ENCODE assay signal across 16 mouse cellular contexts in the genomic region with DNA sequence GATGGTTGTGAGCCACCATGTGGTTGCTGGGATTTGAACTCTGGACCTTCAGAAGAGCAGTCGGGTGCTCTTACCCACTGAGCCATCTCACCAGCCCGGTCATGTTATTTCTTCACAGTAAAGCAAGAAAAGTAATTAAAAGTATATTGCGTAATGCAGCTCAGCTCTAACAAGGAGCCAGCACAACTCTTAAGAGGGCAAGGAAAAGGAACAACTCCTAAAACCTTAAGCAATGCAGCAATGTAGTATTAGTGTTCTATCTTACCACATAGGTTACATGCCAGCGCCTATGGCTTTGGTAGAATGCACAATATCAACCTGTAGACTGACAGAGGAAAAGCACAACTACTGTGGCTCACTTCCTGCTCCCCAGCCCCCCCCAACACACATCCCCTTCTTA. TPM values are rescaled to one million over a fixed set of nuclear protein-coding genes. Genes with fewer than 3 reads are reported as not detected.
DNase-seq lines count a peak whose midpoint lies in the region; ATAC-seq and TF ChIP-seq lines count a peak whose summit lies in the region.
"Had no signal": no experiment of that assay in that cellular context is flagged by ENCODE, and none has a peak within 500 bp of the region (broad histone marks: within the 10 kb centered on the region; RNA-seq: fewer than 3 reads in every experiment).

No protein-coding gene starts in this region.

- 95% methylated on average over 4 of the region's 4 CpGs for WGBS in heart, embryonic 13.5 days
- WGBS in kidney, postnatal 0 days, result 88% methylated on average over 4 of the region's 4 CpGs

- TF ChIP-seq CTCF in kidney, postnatal 0 days (IDR thresholded peaks at IDR 0.05; ENCODE audit: low read depth), result no peak
- TF ChIP-seq CTCF in layer of hippocampus, adult 2 months (conservative IDR thresholded peaks at IDR 0.05), result no peak; the same call in 1 of the 2 replicates

- H3K9ac ChIP-seq in heart, embryonic 13.5 days, result no peak overlapping the region
- no peak overlapping the region for H3K9ac ChIP-seq in kidney, postnatal 0 days (ENCODE audit: low read depth, low read length)

- no peak overlapping the region for H3K27ac ChIP-seq in heart, embryonic 13.5 days (replicated peaks)
- H3K27ac ChIP-seq in kidney, postnatal 0 days, result no peak overlapping the region
- no peak overlapping the region for H3K27ac ChIP-seq in layer of hippocampus, adult 2 months

- intact Hi-C loops in heart, postnatal 10 days (cut with DNase I), result no loop called here

- H3K9me3 ChIP-seq in heart, embryonic 13.5 days, result no peaks in the 10 kb centered on the region
- H3K9me3 ChIP-seq in kidney, postnatal 0 days (replicated peaks; ENCODE audit: low read length), result no peaks in the 10 kb centered on the region

- 0 out of 2 replicates have a peak overlapping the region, but pooled peaks have one; percentile 85 for H3K4me2 ChIP-seq in heart, embryonic 13.5 days
- 0 out of 2 replicates have a peak overlapping the region, but pooled peaks have one; percentile 86 for H3K4me2 ChIP-seq in kidney, postnatal 0 days (ENCODE audit: low read length)

- ATAC-seq in heart, embryonic 13.5 days (ENCODE audit: extremely low read depth, insufficient number of reproducible peaks, low FRiP score, low TSS enrichment), result no peak
- ATAC-seq in kidney, postnatal 0 days (replicated peaks; ENCODE audit: low FRiP score, low read depth), result no peak
- ATAC-seq in granulocyte monocyte progenitor cell, adult 5-6 weeks (replicated peaks; ENCODE audit: poor library complexity, severe bottlenecking), result peak; percentile 55
- ATAC-seq: Patski had no signal

- no peaks in the 10 kb centered on the region for H3K27me3 ChIP-seq in heart, embryonic 13.5 days (replicated peaks)
- no peaks in the 10 kb centered on the region for H3K27me3 ChIP-seq in kidney, postnatal 0 days (ENCODE audit: insufficient read depth, low read length)
- H3K27me3 ChIP-seq: Patski had no signal

- peaks cover 24% of the 10 kb centered on the region for H3K36me3 ChIP-seq in heart, embryonic 13.5 days
- H3K36me3 ChIP-seq in kidney, postnatal 0 days (ENCODE audit: insufficient read depth, low read length), result no peaks in the 10 kb centered on the region

- H3K4me1 ChIP-seq in heart, embryonic 13.5 days, result peaks cover 33% of the 10 kb centered on the region
- 0 out of 2 replicates have a peak, but pooled peaks cover 5% of the 10 kb centered on the region for H3K4me1 ChIP-seq in kidney, postnatal 0 days (replicated peaks; ENCODE audit: insufficient read depth, low read length)

- no peak for DNase-seq in heart, postnatal 10 days
- DNase-seq in kidney, postnatal 0 days (ENCODE audit: low spot score), result no peak
- no peak for DNase-seq in kidney, postnatal 10 days
- peak; percentile 70 for DNase-seq in 416B (ENCODE audit: low read depth)
- no peak for DNase-seq in right cerebral cortex, postnatal 4 days
- no peak for DNase-seq in layer of hippocampus, adult 2 months (ENCODE audit: low spot score in 2 of 2)
- DNase-seq: cerebellum, adult 2 months; midbrain, embryonic 14.5 days; retina, postnatal 1 day had no signal

- H3K4me3 ChIP-seq in heart, embryonic 13.5 days, result no peak overlapping the region
- H3K4me3 ChIP-seq in kidney, postnatal 0 days (replicated peaks; ENCODE audit: low read depth, low read length), result no peak overlapping the region
- no peak overlapping the region for H3K4me3 ChIP-seq in layer of hippocampus, adult 2 months

RNA-seq across cellular contexts. Expression of a gene that starts 2.9 kb away (rescaled TPM):
- polyA plus RNA-seq in heart, embryonic 13.5 days (2015; fragmentation: Nextera tagmentation; extraction: Ambion mirVana), result 11.1 and 11.3 TPM in 2 replicates
- total RNA-seq in heart, postnatal 10 days (2021), result 10 to 100 TPM; 10.4 to 13.6 TPM
- 21.1 and 21.2 TPM in 2 replicates for polyA plus RNA-seq in kidney, postnatal 0 days (2015; fragmentation: Nextera tagmentation; extraction: Ambion mirVana)
- 10.4 and 17.9 TPM in 2 replicates for total RNA-seq in granulocyte monocyte progenitor cell, adult 5-6 weeks (2014; fragmentation: Nextera tagmentation)
- 9.0 and 9.2 TPM in 2 replicates for total RNA-seq in granulocyte monocyte progenitor cell, adult 5-6 weeks (2017)
- total RNA-seq in layer of hippocampus, adult 2 months (2021), result 10 to 100 TPM; 17.6 to 17.9 TPM

RNA-seq across cellular contexts. Expression of a gene that starts 3.1 kb away (rescaled TPM):
- polyA plus RNA-seq in heart, embryonic 13.5 days (2015; fragmentation: Nextera tagmentation; extraction: Ambion mirVana), result 14.3 and 16.3 TPM in 2 replicates
- 10 to 100 TPM; 10.2 to 12.6 TPM for total RNA-seq in heart, postnatal 10 days (2021)
- 26.7 and 28.4 TPM in 2 replicates for polyA plus RNA-seq in kidney, postnatal 0 days (2015; fragmentation: Nextera tagmentation; extraction: Ambion mirVana)
- 6.6 and 9.7 TPM in 2 replicates for total RNA-seq in granulocyte monocyte progenitor cell, adult 5-6 weeks (2014; fragmentation: Nextera tagmentation)
- 6.6 and 7.3 TPM in 2 replicates for total RNA-seq in granulocyte monocyte progenitor cell, adult 5-6 weeks (2017)
- 1 to 10 TPM; 8.3 to 9.6 TPM for total RNA-seq in layer of hippocampus, adult 2 months (2021)

RNA-seq across cellular contexts. Expression of a gene that starts 27.8 kb away (rescaled TPM):
- not detected in 2 replicates for polyA plus RNA-seq in heart, embryonic 13.5 days (2015; fragmentation: Nextera tagmentation; extraction: Ambion mirVana)
- not detected for total RNA-seq in heart, postnatal 10 days (2021)
- 0.43 and 0.66 TPM in 2 replicates for polyA plus RNA-seq in kidney, postnatal 0 days (2015; fragmentation: Nextera tagmentation; extraction: Ambion mirVana)
- total RNA-seq in granulocyte monocyte progenitor cell, adult 5-6 weeks (2014; fragmentation: Nextera tagmentation), result not detected in 2 replicates
- not detected in 2 replicates for total RNA-seq in granulocyte monocyte progenitor cell, adult 5-6 weeks (2017)
- total RNA-seq in layer of hippocampus, adult 2 months (2021), result under 1 TPM in 1 of 2 experiments, not detected in 1; 0.33 TPM
- total RNA-seq: gastrocnemius, postnatal 4 days had no signal
- polyA plus RNA-seq: lung, embryonic 16.5 days; midbrain, embryonic 14.5 days; neural tube, embryonic 14.5 days; Patski; spleen, adult 2 months had no signal

RNA-seq across cellular contexts. Expression of a gene that starts 33.1 kb away (rescaled TPM):
- 32.4 and 32.5 TPM in 2 replicates for polyA plus RNA-seq in heart, embryonic 13.5 days (2015; fragmentation: Nextera tagmentation; extraction: Ambion mirVana)
- 10 to 100 TPM; 16.1 to 18.0 TPM for total RNA-seq in heart, postnatal 10 days (2021)
- 27.6 and 29.2 TPM in 2 replicates for polyA plus RNA-seq in kidney, postnatal 0 days (2015; fragmentation: Nextera tagmentation; extraction: Ambion mirVana)
- 48.4 and 60.8 TPM in 2 replicates for total RNA-seq in granulocyte monocyte progenitor cell, adult 5-6 weeks (2014; fragmentation: Nextera tagmentation)
- 27.0 and 36.1 TPM in 2 replicates for total RNA-seq in granulocyte monocyte progenitor cell, adult 5-6 weeks (2017)
- total RNA-seq in layer of hippocampus, adult 2 months (2021), result 10 to 100 TPM; 39.0 to 42.3 TPM

RNA-seq across cellular contexts. Expression of a gene that starts 33.6 kb away (rescaled TPM):
- 5.3 and 5.8 TPM in 2 replicates for polyA plus RNA-seq in heart, embryonic 13.5 days (2015; fragmentation: Nextera tagmentation; extraction: Ambion mirVana)
- 1 to 10 TPM; 8.0 to 9.5 TPM for total RNA-seq in heart, postnatal 10 days (2021)
- polyA plus RNA-seq in kidney, postnatal 0 days (2015; fragmentation: Nextera tagmentation; extraction: Ambion mirVana), result 10.6 and 10.8 TPM in 2 replicates
- 14.1 and 21.9 TPM in 2 replicates for total RNA-seq in granulocyte monocyte progenitor cell, adult 5-6 weeks (2014; fragmentation: Nextera tagmentation)
- total RNA-seq in granulocyte monocyte progenitor cell, adult 5-6 weeks (2017), result 23.0 and 23.8 TPM in 2 replicates
- total RNA-seq in layer of hippocampus, adult 2 months (2021), result 1 to 10 TPM; 5.0 to 6.6 TPM
